Mouse (Mus musculus) gastrocnemius, adult 18-20 months (tissue): Measurements from ENCODE around the gene Olfr648. TPM values are rescaled to one million over a fixed set of nuclear protein-coding genes. Genes with fewer than 3 reads are reported as not detected.

ENCODE experiments used
- DNase-seq: peaks from one replicate; pipeline ENCODE4 v3.0.0; 2021; ENCODE audit warnings: low spot score
- long read RNA-seq, 2 experiments: library from polyadenylated mRNA; stranded (forward); transcript quantifications; one replicate each; pipeline ENCODE4 v2.0.0; 2021
- total RNA-seq, 2 experiments: library from RNA; stranded (reverse); gene quantifications; 2 replicates each; pipeline ENCODE4 v1.2.3; 2021

The Olfr648 gene
- not detected for total RNA-seq
- long read RNA-seq, experiment 1 = 0 reads
- long read RNA-seq, experiment 2 = 0 reads

DNA sequence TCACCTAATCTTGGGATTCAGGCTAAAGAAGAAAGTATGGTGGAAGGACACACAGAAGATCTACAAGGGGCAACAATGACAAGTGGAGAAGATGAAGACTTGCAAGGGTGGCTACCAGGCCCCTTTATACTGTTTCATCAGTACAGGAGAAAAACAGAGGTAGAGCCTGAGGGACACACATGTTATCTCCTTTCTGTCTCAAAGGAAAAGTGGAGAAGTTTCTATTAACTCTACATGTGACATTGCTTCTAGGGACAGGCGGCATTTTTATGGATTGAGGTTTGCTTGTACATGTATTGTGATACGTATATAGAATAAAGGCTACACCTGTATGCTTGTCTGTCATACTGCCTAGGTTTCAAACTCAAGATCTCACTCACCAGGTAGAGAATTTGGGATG, at the start of gene Olfr648:
Gene Olfr648, minus strand, starts transcription at position 101 of the 400 bp plus-strand sequence.
- DNase-seq = no peak

DNA sequence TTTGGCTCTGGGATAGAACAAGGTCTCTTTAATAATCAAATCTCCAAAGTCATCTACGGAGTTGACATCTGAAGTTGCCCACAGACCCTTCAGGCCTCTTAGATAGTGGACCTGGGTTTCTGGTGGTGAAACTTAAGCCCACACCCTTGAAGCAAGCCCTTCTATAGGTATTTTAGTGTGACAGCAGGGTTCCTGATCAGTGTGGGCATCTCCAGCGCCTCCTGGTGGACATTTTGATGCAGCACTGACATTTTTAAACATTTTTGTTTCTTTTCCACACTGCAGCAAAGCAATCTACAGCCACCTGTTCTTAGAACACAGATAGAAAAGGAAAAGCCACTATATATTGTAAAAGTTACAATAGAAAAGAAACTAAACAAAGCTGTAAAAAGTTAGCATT, 48.0 kb upstream of the Olfr648 start:
- peak; percentile 9 for DNase-seq

DNA sequence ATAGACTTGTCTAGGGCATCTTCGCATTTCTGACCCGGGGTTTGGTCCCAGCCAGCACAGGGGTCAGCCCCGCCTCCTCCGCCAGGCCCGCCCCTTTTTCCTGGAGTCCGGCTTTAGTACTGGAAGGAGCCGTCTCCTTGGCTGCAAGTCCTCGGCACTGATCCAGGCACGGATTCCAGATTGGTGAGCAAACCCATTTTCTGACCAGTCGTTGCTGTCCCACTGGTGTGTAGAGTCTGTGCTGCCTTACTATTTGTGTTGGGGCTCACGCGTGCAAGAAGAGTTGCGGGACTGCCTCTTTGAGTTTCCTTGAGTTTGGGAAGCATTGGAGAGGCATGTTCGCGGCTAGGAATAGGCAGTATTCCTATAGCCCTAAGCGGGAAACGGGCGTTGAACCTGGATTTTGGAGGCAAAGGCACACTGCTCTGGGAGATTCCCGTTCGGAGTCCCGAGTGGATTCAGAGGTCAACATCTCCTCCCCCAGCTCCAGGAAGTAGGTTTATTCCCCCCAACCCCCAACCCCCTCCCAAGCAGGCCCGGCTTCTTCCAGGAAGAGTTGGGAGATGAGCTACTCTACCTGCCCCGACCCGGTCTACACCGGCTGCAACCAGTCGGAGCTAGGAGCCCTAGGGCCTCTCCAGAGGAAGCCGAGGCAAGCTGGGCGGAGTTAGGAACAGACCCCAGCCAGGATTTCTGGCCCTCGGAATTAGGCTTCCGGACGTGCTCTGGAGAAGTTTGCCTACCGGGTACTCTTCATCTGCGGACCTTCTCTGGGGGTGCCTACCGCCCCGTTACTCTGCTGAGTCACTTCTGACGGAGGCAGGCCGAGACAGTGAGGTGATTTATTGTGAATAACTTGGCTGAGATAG, 35.7 kb upstream of the Olfr648 start, which contains the start of gene Trim6:
Gene Trim6, plus strand, starts transcription at position 93 of the 869 bp plus-strand sequence.
- DNase-seq = peak; percentile 76

DNA sequence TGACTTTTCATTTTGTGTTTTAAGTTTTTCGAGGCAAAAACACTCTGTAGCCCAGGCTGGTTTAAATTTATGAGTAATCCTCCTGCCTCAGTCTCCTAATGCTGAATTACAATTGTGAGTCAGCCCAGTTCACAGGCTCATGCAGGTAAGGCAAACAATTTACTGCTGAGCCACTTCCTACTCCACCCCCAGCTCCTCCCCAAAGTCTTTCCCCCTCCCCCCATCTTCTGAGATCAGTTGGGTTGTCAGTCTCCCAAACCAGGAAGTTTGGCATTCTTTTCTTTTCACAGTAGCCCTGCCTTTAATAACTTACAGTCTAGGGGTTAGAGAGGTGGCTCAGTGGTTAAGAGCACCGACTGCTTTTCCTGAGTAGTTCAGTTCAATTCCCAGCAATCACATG, 34.7 kb upstream of the Olfr648 start:
- DNase-seq = no peak

DNA sequence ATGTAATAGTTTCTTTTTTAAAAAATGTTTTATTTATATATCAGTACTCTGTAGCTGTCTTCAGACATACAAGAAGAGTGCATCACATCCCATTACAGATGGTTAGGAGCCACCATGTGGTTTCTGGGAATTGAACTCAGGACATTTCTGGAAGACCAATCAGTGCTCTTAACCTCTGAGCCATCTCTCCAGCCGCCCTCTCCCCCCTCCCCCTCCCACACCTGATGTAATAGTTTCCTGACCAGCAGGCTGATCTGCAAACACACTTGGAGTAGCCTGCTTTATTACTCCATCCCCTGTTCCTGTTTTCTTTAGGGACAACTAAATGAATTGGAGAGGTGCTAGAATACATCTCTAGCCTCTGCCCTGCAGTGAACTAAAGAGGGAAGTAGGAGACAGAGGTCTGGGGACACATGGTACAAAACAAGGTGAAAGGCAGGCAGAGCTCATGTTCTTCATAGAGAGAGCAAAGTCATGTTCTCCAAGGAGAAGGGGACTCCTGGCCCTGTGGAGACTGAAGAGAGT, 32.9 kb upstream of the Olfr648 start:
- no peak for DNase-seq

DNA sequence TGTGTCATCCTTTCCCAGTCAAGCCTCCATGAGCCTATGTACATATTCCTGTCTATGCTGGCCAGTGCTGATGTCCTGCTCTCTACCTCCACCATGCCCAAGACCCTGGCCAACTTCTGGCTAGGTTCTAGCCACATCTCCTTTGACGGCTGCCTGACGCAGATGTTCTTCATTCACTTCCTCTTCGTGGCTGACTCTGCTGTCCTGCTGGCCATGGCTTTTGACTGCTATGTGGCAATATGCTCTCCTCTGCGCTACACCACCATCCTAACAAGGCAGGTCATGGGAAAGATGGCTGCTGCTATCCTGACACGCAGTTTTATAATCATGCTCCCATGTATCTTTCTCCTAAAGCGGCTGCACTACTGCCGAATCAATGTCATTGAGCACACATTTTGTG, 23.0 kb upstream of the Olfr648 start:
- no peak for DNase-seq

DNA sequence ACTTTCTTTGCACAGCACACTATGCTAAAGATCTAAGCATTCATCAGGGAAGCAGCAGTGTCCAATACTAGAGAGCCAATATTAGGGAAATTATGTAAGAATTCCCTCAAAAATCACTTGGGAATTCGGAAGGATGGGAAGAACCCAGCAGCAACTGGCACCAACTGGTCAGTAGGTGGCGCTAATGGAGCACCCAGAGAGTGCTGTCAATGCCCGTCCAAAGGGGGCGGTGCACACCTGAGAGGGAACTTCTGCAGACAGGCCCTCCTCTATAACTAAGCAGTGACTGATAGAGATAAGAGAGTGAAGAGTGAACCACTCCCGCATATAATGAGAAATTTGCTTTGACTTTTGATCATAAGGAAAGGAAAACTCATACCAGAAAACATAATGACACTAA, 16.6 kb upstream of the Olfr648 start:
- peak; percentile 66 for DNase-seq

DNA sequence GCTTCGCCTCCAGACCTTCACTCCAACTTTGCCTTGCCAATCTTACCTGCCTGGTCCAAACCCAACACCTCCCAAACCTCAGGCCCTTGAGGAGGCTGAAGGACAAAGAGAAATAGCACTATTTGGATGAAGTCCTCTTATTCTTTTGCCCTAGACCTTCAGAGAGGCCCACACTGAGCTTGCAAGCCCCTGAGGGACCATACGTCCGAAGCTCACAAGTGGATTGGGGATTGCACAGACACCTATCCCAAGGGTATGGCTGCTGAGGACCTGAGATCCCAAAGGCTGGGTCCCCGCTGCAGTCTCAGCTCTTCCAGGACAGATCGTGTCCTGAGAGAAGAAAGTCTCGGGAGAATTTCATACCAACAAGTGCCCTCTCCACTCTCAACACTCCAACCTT, 12.7 kb upstream of the Olfr648 start, which contains the start of gene Olfr649:
Gene Olfr649, minus strand, starts transcription at position 101 of the 400 bp plus-strand sequence.
- no peak for DNase-seq

DNA sequence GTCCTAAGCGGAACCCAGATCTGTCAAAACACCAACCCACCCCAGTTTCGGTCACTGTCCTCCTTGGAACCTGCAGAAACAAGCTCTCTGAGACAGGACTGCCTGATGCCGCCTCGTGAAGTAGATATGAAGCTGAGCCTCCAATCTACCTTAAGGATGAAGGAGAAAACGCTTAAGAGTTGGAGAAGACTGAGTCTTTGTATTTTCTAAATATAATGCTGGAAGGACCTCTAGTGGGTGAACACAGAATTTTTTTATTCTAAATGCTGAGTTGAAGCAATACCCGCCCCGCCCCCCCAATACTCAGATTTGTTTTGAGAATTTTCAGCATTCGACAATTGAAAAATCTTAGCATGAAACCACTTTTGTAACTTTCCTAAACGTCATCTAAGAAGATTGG, 8.1 kb upstream of the Olfr648 start:
- DNase-seq = no peak

DNA sequence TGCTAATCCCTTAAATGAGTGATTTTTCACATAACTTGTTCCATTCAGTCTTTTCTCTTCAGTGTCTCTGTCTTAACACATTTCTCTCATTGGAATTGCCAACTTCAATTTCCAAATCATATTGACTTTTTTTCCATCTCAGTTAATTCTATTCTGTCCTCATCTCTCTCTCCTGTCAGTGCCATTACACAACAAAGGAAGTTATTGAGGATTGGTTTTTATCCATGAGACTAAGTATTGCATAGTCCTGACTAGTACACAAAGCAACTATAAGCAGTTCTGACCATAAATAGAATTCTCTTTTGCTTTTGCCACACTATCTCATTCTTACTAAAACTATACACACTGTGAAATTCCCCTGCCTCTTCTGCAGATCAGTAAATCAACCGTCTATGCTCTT, 4.1 kb downstream of the Olfr648 start:
- DNase-seq = no peak

DNA sequence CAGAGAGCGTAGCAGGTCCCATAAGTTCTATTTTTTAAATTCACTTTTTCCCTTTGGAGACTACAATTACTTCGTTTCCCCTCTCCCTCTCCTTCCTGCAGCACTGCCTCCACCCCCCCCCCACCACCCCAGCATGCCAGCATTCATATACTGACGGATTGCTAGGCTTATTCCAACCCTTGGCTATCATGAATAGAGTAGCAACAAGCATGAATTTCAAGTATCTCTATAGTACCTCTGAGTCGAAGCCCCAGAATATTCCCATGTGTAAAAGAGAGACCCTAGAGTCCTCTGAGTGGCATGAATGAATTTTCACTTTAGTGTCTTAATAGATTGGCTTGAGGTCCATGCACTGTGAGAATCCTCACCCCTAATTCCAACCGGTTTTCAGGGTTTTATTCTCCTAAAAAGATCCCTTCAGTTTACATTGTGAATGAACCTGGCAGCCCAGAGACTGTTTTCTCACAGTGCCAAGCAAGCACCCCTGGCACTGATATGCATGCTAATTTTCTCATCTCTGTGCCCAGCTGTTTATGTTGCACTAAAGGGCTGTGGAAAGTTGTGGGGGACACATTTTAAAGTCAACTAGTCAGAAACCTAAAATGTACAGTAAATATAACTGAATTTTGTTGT, 4.7 kb downstream of the Olfr648 start:
- no peak for DNase-seq

DNA sequence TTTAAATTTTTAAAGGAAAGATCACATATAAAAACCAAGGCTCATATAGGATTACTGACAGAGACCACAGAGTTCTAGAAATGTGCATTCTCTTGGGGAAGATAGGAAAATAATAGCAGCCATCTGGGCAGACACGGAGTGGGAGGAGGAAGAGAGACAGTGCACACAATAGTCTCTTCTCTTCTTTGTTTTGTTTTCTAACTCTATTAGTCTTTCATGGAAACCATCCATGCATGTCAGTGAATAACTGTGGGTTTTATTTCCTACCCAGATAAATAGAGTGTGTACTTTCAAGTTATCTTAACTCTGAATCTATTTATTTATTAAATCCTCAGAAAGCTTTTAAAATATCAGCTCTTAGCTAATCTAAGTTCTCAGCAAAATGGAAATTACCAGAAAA, 8.1 kb downstream of the Olfr648 start:
- DNase-seq = no peak

DNA sequence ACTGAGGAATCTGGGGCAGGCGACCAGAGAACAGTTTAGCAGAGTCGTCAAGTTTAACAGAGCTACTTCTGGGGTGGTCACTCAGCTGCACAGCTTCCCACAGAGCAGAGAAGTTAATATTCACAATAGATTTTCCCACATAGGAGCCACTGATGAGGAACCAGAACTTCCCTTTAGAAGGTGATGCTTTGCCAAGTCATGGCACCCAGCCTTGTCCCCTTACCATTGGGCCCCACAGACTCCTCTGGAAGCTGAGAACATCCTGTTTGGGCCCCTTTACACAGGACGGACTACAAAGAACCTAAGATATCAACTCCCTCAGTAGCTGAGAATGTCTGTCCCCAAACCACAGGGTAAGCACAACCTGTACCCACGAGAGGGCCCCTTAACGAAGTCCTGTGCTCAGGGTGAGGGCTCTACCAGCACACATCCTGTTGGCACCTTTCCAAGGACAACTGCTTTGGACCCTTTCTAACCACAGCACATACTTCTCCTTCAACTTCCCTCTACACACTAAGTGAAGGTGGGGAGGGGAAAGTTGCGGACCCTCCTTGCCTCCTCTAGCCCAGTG, 13.5 kb downstream of the Olfr648 start:
- no peak for DNase-seq

DNA sequence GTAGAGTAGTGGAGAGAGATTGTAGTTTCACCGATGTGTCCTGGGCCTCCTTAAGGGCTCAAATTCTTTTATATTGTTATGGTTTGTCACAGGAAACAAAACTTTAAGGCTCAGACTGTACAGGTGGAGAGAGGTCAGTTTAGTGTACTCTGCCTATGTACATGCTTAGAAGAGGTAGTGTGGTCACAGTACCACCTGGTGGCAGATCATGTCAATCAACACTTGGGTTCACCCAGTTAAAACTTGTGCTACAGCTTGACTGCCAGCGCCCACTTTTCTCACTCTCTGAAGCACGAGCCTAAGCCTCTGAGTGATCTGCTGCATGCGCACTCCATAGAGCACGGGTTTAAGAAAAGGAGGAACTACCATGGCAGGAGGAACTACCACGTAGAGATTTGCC, 16.1 kb downstream of the Olfr648 start:
- no peak for DNase-seq

DNA sequence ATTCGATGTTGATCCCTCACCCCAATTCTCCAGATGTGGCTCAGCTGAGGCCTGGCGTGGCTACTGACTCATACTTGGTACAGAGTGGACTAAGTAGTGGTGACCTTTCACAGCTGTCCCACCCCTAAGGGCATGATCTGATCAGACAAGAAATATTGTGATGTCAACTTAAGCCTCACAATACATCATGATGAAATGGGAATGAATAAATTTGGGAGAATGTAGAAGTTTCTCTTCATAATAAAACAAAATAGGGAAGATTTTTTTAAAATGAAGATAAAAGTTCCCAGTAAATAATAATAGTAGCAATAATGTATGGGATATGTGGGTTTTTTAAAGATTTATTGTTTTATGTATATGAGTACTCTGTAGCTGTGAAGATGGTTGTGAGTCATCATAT, 32.7 kb downstream of the Olfr648 start, which contains the start of gene Ubqlnl:
Gene Ubqlnl, minus strand, starts transcription at position 101 of the 400 bp plus-strand sequence.
- DNase-seq = no peak

DNA sequence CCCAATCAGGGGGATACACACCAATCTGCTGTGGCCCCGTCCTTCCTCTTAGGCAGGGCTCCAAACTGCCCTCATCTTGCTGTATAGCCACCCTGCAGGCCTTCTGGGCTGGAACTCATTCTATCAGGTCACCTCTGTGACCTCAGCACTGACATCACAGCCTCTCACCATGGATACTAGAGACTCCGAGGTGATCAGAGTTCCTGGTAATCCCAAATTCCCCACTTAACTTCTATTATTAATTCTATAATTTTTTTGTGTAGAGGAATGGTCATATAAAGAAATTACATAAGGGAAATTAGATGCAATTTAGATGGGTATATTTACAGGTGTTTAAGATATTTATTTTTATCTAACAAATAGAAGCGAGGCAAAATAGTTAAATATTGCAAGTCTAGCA, 40.0 kb downstream of the Olfr648 start, which contains the start of gene Ubqln3:
Gene Ubqln3, minus strand, starts transcription at position 101 of the 400 bp plus-strand sequence.
- no peak for DNase-seq

DNA sequence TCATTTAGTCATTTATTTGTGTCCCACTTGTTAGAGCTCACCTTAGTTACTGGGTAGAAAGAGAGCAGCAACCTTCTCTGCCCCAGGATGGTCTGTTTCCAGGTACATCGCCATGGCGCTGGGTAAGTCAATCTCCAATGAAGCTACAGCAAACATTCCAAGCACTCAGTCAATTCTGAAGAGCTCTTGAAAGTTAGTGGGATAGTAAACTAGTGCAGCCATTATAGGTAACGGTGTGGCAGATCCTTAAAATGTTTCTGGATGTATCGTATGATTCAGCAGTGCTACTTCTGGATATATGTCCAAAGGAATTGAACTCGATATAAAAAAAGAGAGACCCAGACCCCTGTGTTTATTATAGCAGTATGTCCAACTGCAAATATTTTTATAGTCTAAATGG, 45.9 kb downstream of the Olfr648 start, which contains the start of gene Olfr643:
Gene Olfr643, minus strand, starts transcription at position 101 of the 400 bp plus-strand sequence.
- no peak for DNase-seq

DNA sequence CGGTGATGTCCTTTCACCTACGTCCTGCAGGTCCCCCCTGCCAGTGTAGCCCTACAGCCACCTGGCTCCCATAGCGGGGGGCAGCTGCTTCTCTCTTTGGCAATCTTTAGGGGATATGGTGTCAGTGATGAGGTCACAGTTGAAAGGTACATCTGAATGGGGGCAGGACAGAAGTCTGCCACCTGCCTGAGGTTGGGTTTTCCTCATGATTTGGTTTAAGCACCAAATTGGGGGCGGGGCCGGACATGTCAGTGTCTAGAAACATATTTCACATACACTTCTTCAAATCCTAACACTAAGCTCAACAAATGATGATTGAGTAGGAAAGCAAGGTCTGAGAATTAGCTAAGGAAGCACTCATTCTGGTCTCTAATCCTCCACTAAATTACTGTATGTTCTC, 53.5 kb downstream of the Olfr648 start, which contains the start of gene Ubqln5:
Gene Ubqln5, minus strand, starts transcription at position 101 of the 400 bp plus-strand sequence.
- DNase-seq = no peak
